Mouse (Mus musculus) neutrophil, adult 5-6 weeks (primary cell): ENCODE measurements around the gene Tmem19. TPM values are rescaled to one million over a fixed set of nuclear protein-coding genes. Genes with fewer than 3 reads are reported as not detected.

Experiments used
- ATAC-seq: fragments of 151-379, 151-347 bp; 2 replicates; pipeline ENCODE4 v1.8.0; 2017; ENCODE audit warnings: mild to moderate bottlenecking, moderate TSS enrichment; ENCODE audit not compliant: insufficient number of reproducible peaks, poor library complexity, low FRiP score, severe bottlenecking; ENCODE audit errors: extremely low read depth
- total RNA-seq: library from RNA; stranded (forward); fragments of 200-1000 nt; gene quantifications from 2 replicates; pipeline ENCODE4 v1.2.3, GENCODE M21; 2017

Gene Tmem19
- 16.8 and 19.9 TPM in 2 replicates for total RNA-seq

GRCm38 (mm10) chr10:115361840-115362622 lies at the start of gene Tmem19:
Gene Tmem19, minus strand, starts transcription at chr10:115362501.
- ATAC-seq = peak; percentile 92

DNA sequence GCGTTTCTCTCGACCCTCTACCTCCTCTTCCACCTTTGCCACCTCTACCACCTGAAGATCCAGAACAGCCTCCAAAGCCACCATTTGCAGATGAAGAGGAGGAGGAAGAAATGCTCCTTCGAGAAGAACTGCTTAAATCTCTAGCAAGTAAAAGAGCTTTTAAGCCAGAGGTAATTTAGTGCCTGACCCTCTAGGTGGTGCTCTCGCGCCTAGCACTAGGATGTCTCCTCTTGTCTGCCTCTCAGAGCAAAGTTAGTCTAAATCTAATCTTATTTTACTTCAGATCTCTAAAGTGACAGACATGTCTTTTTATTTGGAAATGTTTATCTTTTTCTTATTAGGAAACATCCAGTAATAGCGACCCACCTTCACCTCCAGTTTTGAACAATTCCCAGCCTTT lies 44.1 kb upstream of the Tmem19 start:
- ATAC-seq = peak; percentile 55; the same call in 1 of the 2 replicates

GRCm38 (mm10) chr10:115391896-115392295 lies 29.6 kb upstream of the Tmem19 start:
- no peak for ATAC-seq

GRCm38 (mm10) chr10:115391076-115391475 lies 28.8 kb upstream of the Tmem19 start:
- no peak for ATAC-seq

DNA sequence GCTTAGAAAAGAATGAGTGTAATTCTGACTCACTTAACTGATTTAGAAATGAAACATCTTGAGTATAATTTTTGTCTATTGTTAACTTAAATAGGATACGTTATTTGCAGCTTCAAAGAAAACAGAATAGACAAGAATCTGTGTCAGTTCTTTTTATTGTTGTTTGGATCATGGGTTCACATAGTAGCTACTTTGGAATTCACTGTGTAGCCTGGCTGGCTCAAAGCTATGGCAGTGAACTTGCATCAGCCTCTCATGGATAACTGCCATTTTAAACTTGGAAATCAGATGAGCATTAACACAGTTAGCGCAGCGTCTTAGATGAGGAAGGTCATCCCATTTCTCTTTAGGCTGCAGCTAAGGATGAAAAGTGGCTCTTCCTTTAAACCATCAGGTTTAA lies 25.6 kb upstream of the Tmem19 start:
- no peak for ATAC-seq

DNA sequence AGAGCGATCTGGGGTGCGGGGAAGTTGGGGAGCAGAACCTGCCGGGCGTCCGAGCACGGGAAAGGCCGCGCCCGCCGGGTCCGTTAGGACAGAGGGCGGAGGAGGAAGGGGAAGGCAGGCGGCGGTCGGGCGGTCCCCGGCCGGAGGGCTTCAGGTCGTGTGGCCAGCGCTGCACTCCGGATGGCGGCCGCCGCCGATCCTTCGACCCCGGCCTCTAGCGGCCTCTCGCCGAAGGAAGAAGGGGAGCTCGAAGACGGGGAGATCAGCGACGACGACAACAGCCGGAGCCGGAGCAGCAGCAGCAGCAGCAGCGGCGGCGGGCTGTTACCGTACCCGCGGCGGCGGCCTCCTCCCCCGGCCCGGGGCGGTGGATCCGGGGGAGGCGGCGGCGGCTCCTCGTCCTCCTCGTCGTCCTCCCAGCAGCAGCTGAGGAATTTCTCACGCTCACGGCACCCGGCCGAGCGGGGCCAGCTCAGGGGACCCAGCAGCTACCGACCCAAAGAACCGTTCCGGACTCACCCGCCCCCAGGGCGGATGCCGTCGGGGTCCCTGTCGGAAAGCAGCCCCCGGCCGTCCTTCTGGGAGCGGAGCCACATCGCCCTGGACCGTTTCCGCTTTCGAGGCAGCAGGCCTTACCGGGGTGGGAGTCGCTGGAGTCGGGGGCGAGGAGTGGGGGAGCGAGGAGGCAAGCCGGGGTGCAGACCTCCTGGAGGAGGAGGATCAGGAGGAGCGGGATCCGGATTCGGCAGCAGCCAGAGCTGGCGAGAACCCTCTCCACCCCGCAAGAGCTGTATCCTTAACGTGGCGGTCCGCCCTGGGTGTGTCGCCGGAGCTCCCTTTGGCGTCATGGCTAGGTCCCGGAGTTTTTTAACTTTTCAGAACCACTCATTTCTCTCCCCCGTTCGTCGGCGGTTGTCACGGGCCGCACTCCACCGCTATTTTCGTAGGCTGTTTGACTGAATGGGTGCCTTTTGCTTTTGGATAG lies 23.0 kb upstream of the Tmem19 start:
- ATAC-seq = no peak

GRCm38 (mm10) chr10:115384221-115385017 lies 22.1 kb upstream of the Tmem19 start, which contains the start of the genes Thap2 and Zfc3h1:
Gene Thap2, minus strand, starts transcription at chr10:115384443.
Gene Zfc3h1, plus strand, starts transcription at chr10:115384959.
- peak; percentile 93 for ATAC-seq

GRCm38 (mm10) chr10:115383644-115384220 lies 21.4 kb upstream of the Tmem19 start:
- no peak for ATAC-seq

- ATAC-seq = no peak
Measured at GRCm38 (mm10) chr10:115382846-115383643, 20.7 kb upstream of the Tmem19 start.

GRCm38 (mm10) chr10:115381506-115382084 lies 19.3 kb upstream of the Tmem19 start:
- no peak for ATAC-seq

GRCm38 (mm10) chr10:115363151-115363550 lies 850 bp upstream of the Tmem19 start:
- no peak for ATAC-seq

- no peak for ATAC-seq
Measured at GRCm38 (mm10) chr10:115362623-115362964, 293 bp upstream of the Tmem19 start.

DNA sequence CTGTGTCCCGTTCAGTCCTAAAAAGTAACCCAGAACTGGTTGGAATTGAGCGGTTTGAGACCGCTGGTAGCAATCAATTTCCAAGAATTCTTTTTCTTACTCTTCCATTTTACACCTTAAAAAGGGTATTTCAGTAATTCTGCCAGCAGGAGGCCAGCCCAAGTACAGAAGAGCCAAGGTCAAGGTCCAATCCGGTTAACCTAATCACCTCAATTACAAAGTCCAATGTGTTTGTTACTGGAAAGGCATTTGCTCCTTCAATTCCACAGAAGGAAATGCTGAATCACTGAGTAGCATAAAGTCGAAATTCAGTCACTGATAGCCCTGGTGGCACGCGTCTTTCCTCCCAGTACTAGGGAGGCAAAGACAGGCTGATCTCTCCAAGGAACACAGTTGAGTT lies 3.2 kb downstream of the Tmem19 start:
- no peak for ATAC-seq

DNA sequence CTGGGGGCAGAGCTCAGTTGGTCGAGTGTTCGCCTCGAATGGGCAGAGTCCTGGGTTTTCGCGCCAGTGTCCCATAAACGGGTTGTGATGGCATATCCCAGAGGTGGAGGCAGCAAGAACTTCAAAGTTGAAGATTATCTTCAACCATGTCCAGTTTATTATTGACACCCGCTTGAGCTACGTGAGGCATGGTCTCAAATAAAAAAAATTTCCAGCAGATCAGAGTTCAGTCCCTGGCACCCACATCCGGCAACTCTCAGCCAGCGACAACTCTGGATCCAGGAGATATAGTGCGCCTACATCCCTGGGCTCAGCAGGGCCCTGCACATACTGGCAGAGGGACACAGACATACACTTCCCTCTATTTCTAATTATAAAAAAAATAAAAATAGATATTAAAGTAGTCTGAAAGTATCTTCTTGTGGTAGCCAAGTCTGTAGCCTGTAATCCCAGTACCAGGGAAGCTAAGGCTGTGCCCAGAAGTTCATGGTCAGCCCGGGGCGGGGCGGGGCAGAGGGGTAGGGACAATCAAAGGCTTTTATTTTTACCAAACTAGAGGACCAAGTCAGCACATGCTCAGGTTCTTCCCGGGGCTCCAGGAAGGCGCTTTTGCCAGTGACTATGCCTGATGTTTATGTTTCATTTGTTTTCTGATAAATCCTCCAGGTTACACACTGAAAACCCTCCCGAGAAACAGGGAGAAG lies 3.9 kb downstream of the Tmem19 start:
- ATAC-seq = no peak

- no peak for ATAC-seq
Measured at GRCm38 (mm10) chr10:115356106-115356505, 6.2 kb downstream of the Tmem19 start.

- ATAC-seq = no peak
Measured at GRCm38 (mm10) chr10:115355016-115355415, 7.3 kb downstream of the Tmem19 start.

- no peak for ATAC-seq
Measured at GRCm38 (mm10) chr10:115354553-115354952, 7.7 kb downstream of the Tmem19 start.
